Mouse (Mus musculus): ENCODE results near the gene Gm10295.

DNA sequence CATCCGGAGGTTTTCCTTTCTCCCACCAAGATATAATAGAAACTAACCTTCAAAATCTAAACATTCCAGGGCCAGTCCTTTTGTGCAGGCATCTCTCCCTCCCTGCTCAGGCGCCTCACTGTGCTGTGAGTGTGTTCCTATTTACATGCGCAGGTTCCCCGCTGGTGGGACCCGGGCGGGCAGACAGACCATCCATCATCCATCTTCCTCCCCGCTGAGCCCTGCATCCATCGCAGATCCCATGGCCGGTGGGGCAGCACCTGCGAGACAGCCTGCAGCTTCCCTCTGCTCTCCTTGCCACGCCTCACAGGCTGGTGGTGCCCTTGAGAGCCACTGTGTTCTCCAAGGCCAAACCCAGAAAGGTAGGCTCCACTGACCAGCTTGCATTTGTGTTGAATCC, at the start of gene Gm10295:
- TF ChIP-seq EP300 (IDR thresholded peaks at IDR 0.05; ENCODE audit: low read depth) (no peak), CTCF (IDR thresholded peaks at IDR 0.05; ENCODE audit: low read depth) (no peak)

Measured in liver, embryonic 14.5 days (tissue).